Mouse (Mus musculus) erythroblast, embryonic 14.5 days (primary cell): ENCODE results near the gene Pik3r5. TPM values are rescaled to one million over a fixed set of nuclear protein-coding genes. Genes with fewer than 3 reads are reported as not detected.

ENCODE experiments used
- H3K27me3 ChIP-seq: 2 replicates; pipeline ENCODE4 v1.6.1; 2012; ENCODE audit warnings: inconsistent platforms; ENCODE audit not compliant: control insufficient read depth
- H3K36me3 ChIP-seq: 2 replicates; pipeline ENCODE4 v1.6.1; 2012; ENCODE audit warnings: mild to moderate bottlenecking, inconsistent platforms; ENCODE audit not compliant: control insufficient read depth
- H3K4me1 ChIP-seq: 2 replicates; pipeline ENCODE4 v1.6.1; 2012; ENCODE audit warnings: inconsistent platforms; ENCODE audit not compliant: control insufficient read depth
- H3K4me3 ChIP-seq: replicated peaks from 2 replicates; pipeline ENCODE3; 2012; ENCODE audit warnings: moderate library complexity, mild to moderate bottlenecking, inconsistent platforms
- H3K9me3 ChIP-seq: 2 replicates; pipeline ENCODE4 v1.6.1; 2012; ENCODE audit warnings: low read length, inconsistent platforms, mixed read lengths; ENCODE audit not compliant: control insufficient read depth
- GATA1 ChIP-seq: IDR thresholded peaks from 2 replicates; pipeline ENCODE4 v1.6.1; 2012; ENCODE audit warnings: low read length, inconsistent platforms, mixed read lengths
- TAL1 ChIP-seq: IDR thresholded peaks from 3 replicates; pipeline ENCODE4 v1.6.1; 2012; ENCODE audit warnings: low read length, inconsistent platforms, mixed read lengths
- polyA plus RNA-seq: library from polyadenylated mRNA; stranded (reverse); fragments of >175 nt; gene quantifications from 2 replicates; pipeline ENCODE4 v1.2.3, GENCODE M21; 2012

The Pik3r5 gene
- polyA plus RNA-seq, 1 experiment = 0.04 TPM

DNA sequence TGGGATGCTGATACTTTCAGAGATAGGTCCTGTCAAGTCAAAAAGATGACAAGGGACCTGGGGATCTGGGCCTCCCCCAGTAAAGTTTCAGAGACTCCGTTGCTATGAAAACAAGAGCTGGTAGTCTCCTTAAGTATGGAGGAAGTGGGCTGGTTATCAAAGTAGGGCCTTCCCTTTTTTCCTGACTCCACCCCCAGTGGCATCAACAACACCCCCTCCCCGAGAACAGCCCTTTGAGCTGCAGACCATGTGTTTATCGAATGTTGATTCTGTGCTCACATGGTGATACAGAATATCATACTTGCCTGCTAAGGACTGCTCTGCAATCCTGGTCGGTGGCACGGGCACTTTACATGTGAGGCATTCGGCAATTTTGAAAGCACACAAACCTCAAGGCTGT is 51.3 kb downstream of the Pik3r5 start:
- TF ChIP-seq GATA1 (no peak), TAL1 (no peak)
- no peaks in the 10 kb centered on the region for H3K36me3 ChIP-seq
- peaks cover 3% of the 10 kb centered on the region; the same call in 1 of the 2 replicates for H3K4me1 ChIP-seq
- H3K4me3 ChIP-seq = no peak overlapping the region
- H3K27me3 ChIP-seq = no peaks in the 10 kb centered on the region
- H3K9me3 ChIP-seq = no peaks in the 10 kb centered on the region

DNA sequence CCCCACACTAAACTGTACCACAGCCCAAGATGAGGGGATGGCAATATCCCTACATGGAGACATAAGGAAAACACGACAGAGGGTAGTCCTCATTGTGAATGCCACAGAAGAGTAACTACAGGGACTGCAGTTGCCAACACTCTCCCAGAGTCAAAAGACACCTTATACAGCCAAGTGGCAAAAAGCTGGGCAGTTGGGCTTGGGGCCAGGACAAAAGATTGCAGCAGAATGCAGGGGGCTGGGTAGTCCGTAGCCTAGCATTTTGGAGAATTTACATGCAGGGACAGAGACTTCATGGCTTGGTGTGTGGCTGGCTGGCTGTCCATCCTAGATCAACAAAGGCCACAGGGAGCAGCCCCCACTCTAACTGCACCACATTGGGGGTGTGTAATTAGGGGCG is 52.5 kb downstream of the Pik3r5 start:
- Histone ChIP-seq H3K9me3 (no peaks in the 10 kb centered on the region), H3K4me3 (no peak overlapping the region), H3K36me3 (no peaks in the 10 kb centered on the region), H3K4me1 (peaks cover 3% of the 10 kb centered on the region; the same call in 1 of the 2 replicates), H3K27me3 (no peaks in the 10 kb centered on the region)
- TF ChIP-seq GATA1 = no peak
- no peak for TF ChIP-seq TAL1

DNA sequence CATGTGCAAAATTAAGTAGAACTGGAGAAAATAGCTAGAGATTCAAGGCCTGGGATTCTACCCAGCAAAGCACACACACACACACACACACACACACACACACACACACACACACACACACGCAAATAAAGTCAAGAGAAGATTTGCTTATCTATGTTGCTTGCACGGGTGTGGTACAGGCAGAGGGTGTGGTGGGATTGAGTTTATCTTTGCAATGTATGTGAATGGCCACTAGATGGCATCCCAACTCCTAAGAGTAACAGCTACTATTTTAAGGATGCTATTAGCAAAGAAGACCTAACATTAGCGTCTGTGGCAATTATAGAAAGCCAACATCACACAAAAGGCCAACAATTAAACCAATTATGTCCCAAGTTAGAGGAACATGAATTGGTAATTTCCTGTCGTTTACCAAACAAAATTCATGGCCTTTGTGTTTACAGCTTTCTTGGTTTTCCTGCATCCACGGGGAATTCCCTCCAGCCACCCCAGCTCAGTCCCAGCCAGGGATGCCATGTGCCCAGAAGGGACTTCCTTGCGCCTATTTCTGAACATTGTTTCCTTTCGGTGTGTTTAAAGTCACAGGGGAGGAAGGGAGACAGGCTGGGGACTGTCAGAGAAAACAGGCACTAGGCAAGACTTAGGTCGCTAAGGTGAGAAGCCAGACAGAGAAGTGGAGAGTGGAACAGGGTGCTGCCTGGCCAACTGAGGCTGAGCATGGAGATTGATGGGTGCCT is 53.5 kb downstream of the Pik3r5 start:
- TF ChIP-seq TAL1 = no peak
- no peak for TF ChIP-seq GATA1

DNA sequence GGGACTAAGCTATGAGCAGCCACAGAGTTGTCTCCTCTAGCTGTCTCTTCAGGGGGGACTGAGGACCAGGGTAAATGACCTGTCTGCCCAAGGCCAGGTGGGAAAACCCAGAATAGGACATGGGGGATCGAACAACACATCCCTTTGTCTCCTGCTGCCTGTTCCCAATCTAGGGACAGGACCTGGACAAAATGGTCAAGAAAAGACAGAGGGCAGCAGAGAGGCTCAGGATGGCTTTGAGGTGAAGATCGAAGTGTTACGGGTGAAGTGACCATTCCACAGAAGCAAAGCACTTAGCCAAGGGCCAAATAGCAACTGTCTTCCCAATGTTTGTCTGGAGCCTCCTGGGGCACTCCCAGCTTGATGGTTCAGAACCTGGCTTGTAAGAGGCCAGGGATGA is 54.2 kb downstream of the Pik3r5 start:
- Histone ChIP-seq H3K9me3 (no peaks in the 10 kb centered on the region), H3K27me3 (no peaks in the 10 kb centered on the region), H3K4me3 (no peak overlapping the region), H3K36me3 (no peaks in the 10 kb centered on the region), H3K4me1 (peaks cover 3% of the 10 kb centered on the region; the same call in 1 of the 2 replicates)
- TF ChIP-seq TAL1 = no peak
- no peak for TF ChIP-seq GATA1

More for the DNA sequence above, 53.5 kb downstream of the Pik3r5 start:
- H3K4me3 ChIP-seq = no peak overlapping the region
- no peaks in the 10 kb centered on the region for H3K36me3 ChIP-seq
- H3K4me1 ChIP-seq = peaks cover 3% of the 10 kb centered on the region; the same call in 1 of the 2 replicates
- no peaks in the 10 kb centered on the region for H3K27me3 ChIP-seq
- H3K9me3 ChIP-seq = no peaks in the 10 kb centered on the region

DNA sequence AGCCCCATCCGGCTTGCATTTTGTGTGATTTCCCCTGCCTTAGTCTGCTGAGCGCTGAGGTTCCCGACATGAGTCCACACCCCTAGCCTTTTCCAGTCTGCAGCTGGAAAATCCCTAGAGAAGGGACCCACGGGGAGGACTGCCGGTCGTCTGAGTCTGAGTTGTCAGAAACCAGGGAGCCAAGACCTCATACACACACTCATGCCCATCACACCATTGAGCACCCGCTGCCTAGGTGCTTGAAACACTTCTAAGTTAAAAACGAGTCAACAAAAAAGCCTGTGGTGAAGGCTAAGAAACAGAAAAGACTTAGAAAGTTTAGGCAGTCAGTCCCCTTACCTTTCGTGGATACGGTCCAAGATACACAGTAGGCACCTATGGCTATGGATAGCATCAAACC is 55.8 kb downstream of the Pik3r5 start:
- H3K4me1 ChIP-seq = peaks cover 3% of the 10 kb centered on the region; the same call in 1 of the 2 replicates
- H3K36me3 ChIP-seq = no peaks in the 10 kb centered on the region
- H3K4me3 ChIP-seq = no peak overlapping the region
- TF ChIP-seq GATA1 = no peak
- no peak for TF ChIP-seq TAL1
- H3K27me3 ChIP-seq = no peaks in the 10 kb centered on the region
- no peaks in the 10 kb centered on the region for H3K9me3 ChIP-seq

DNA sequence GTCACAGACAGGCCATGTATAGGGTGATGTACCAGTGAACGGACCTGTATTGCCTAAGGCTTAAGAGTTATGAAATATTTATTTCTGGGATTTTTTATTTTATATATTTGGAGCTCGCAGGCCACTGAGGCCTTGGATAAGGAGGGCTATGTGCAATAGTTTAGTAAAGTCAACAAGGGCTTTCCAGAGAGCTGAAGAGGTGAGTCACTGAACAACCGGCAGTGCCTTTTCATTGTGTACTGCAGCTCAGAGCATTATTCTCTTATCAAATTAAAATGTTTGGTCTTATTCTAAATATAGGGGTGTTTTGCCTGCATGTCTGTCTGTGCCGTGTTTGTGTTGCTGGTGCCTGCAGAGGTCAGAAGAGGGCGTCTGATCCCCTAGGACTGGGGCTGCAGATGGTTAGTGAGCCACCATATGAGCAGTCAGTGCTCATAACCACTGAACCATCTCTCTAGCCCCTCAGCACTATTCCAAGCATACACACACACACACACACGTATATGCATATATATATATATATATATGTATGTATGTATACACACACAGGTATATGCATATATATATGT is 56.4 kb downstream of the Pik3r5 start:
- Histone ChIP-seq H3K4me3 (no peak overlapping the region), H3K27me3 (no peaks in the 10 kb centered on the region), H3K36me3 (no peaks in the 10 kb centered on the region), H3K4me1 (peaks cover 3% of the 10 kb centered on the region; the same call in 1 of the 2 replicates), H3K9me3 (no peaks in the 10 kb centered on the region)
- TF ChIP-seq TAL1 (no peak), GATA1 (no peak)

DNA sequence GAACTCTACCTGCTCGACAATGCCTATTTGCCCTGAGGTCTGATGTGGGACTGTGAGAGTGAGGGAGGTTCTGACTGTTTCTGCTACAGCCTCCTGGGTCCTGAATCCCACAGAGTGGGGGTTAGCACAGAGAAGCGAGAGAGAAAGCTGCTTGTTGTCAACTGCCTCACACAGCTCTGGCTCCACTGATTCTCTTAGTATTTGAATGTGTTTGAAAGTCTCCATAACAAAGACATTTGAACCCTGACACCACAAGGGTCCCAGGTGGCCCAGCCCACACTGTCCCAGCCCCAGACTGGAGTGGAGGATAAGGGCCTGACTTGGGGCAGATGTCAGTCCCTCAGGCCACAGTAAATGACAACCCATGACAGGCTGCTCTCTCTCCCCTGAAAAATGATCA is 57.3 kb downstream of the Pik3r5 start:
- peaks cover 3% of the 10 kb centered on the region; the same call in 1 of the 2 replicates for H3K4me1 ChIP-seq
- no peaks in the 10 kb centered on the region for H3K9me3 ChIP-seq
- H3K4me3 ChIP-seq = no peak overlapping the region
- TF ChIP-seq TAL1 (no peak), GATA1 (no peak)
- no peaks in the 10 kb centered on the region for H3K36me3 ChIP-seq
- H3K27me3 ChIP-seq = no peaks in the 10 kb centered on the region

DNA sequence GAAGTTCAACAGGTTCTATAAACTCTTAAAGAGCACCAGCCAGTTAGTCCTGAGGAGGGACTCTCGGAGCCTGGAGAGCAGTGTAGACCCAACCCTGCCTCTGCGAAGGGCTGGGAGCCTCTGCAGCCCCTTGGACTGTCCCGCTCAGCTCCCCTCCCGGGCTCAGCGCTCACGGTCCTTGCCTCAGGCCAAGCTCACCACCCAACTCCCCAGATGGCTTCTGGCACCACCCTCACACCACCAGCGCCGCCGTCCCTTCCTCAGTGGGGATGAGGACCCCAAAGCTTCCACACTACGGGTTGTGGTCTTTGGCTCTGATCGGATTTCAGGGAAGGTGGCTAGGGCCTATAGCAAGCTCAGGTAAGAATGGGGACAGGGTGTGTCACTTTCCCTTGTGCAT is 60.7 kb downstream of the Pik3r5 start:
- no peaks in the 10 kb centered on the region for H3K9me3 ChIP-seq
- no peaks in the 10 kb centered on the region for H3K27me3 ChIP-seq
- H3K4me3 ChIP-seq = no peak overlapping the region
- TF ChIP-seq GATA1 (no peak), TAL1 (no peak)
- H3K36me3 ChIP-seq = no peaks in the 10 kb centered on the region
- H3K4me1 ChIP-seq = no peaks in the 10 kb centered on the region

DNA sequence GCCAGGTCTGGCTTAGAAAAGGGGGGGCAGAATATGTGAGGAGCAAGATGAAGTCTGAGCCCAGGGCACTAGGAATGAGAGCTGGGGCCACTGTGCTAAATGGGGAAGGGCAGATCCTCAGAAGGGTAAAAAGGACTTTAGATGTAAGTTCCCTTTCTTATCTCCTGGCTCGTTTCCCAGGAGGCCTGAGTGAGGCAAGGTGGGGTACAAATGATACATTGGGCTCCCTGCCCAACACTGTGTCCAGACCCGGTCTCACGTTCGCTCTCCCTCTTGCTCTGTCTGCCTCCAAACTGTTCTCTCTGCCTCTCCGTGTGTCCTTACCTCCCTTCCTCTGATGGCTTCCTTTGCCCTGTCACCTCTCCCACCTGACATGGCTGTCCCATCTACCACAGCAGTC is 61.8 kb downstream of the Pik3r5 start:
- H3K36me3 ChIP-seq = no peaks in the 10 kb centered on the region
- H3K4me1 ChIP-seq = no peaks in the 10 kb centered on the region
- no peaks in the 10 kb centered on the region for H3K27me3 ChIP-seq
- no peak for TF ChIP-seq GATA1
- TF ChIP-seq TAL1 = no peak
- no peaks in the 10 kb centered on the region for H3K9me3 ChIP-seq
- no peak overlapping the region for H3K4me3 ChIP-seq

DNA sequence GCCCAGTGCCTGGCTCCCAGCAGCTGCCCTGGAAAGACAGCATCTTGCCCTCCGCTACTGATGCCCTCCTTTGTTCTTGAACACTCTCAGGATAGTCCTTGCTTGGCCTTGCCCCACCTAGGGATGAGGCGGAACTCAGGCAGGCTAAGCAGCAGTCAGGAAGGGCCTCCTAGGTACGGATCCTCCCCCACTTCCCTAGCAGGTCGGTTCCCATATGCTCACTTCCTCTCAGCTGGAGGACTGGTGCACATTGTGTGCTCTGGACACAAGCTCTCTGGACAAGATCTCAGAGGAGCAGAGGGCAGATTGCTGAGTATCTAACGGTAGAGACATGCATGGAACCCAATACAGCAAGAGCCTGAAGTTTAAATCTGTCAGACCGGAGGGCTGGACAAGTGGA is 65.2 kb downstream of the Pik3r5 start:
- H3K27me3 ChIP-seq = peaks cover 19% of the 10 kb centered on the region
- no peak overlapping the region for H3K4me3 ChIP-seq
- no peak for TF ChIP-seq TAL1
- TF ChIP-seq GATA1 = no peak
- H3K9me3 ChIP-seq = no peaks in the 10 kb centered on the region
- peaks cover 10% of the 10 kb centered on the region for H3K4me1 ChIP-seq
- no peaks in the 10 kb centered on the region for H3K36me3 ChIP-seq
